Mouse (Mus musculus) erythroblast, embryonic 14.5 days (primary cell): ENCODE data around the gene Tepp. TPM values are rescaled to one million over a fixed set of nuclear protein-coding genes. Genes with fewer than 3 reads are reported as not detected.

Experiments
- H3K27me3 ChIP-seq: 2 replicates; pipeline ENCODE4 v1.6.1; 2012; ENCODE audit warnings: inconsistent platforms; ENCODE audit not compliant: control insufficient read depth
- H3K36me3 ChIP-seq: 2 replicates; pipeline ENCODE4 v1.6.1; 2012; ENCODE audit warnings: mild to moderate bottlenecking, inconsistent platforms; ENCODE audit not compliant: control insufficient read depth
- H3K4me1 ChIP-seq: 2 replicates; pipeline ENCODE4 v1.6.1; 2012; ENCODE audit warnings: inconsistent platforms; ENCODE audit not compliant: control insufficient read depth
- H3K4me3 ChIP-seq: replicated peaks from 2 replicates; pipeline ENCODE3; 2012; ENCODE audit warnings: moderate library complexity, mild to moderate bottlenecking, inconsistent platforms
- H3K9me3 ChIP-seq: 2 replicates; pipeline ENCODE4 v1.6.1; 2012; ENCODE audit warnings: low read length, inconsistent platforms, mixed read lengths; ENCODE audit not compliant: control insufficient read depth
- GATA1 ChIP-seq: IDR thresholded peaks from 2 replicates; pipeline ENCODE4 v1.6.1; 2012; ENCODE audit warnings: low read length, inconsistent platforms, mixed read lengths
- TAL1 ChIP-seq: IDR thresholded peaks from 3 replicates; pipeline ENCODE4 v1.6.1; 2012; ENCODE audit warnings: low read length, inconsistent platforms, mixed read lengths
- polyA plus RNA-seq: library from polyadenylated mRNA; stranded (reverse); fragments of >175 nt; gene quantifications from 2 replicates; pipeline ENCODE4 v1.2.3, GENCODE M21; 2012

Gene Tepp
- polyA plus RNA-seq, 1 experiment = not detected

- Histone ChIP-seq H3K9me3 (0 out of 2 replicates have a peak, but pooled peaks cover 3% of the 10 kb centered on the region), H3K4me3 (no peak overlapping the region), H3K27me3 (no peaks in the 10 kb centered on the region), H3K36me3 (no peaks in the 10 kb centered on the region; the same call in 1 of the 2 replicates), H3K4me1 (peaks cover under 1% of the 10 kb centered on the region; the same call in 1 of the 2 replicates)
- no peak for TF ChIP-seq GATA1
- no peak for TF ChIP-seq TAL1
Observed at GRCm38 (mm10) chr8:95374429-95374828, 64.1 kb downstream of the Tepp start.

GRCm38 (mm10) chr8:95375374-95375930, 65.1 kb downstream of the Tepp start:
- no peaks in the 10 kb centered on the region; the same call in 1 of the 2 replicates for H3K36me3 ChIP-seq
- no peaks in the 10 kb centered on the region for H3K27me3 ChIP-seq
- TF ChIP-seq TAL1 (no peak), GATA1 (no peak)
- H3K4me3 ChIP-seq = no peak overlapping the region
- no peaks in the 10 kb centered on the region for H3K4me1 ChIP-seq
- 0 out of 2 replicates have a peak, but pooled peaks cover 3% of the 10 kb centered on the region for H3K9me3 ChIP-seq

Other genes with a start within 250 kb of the Tepp start
- 2.6 and 3.9 TPM in 2 replicates for gene Katnb1, start 229.4 kb upstream of the Tepp start, polyA plus RNA-seq
- gene Kifc3, start 107.8 kb upstream of the Tepp start, polyA plus RNA-seq = 0.03 and 0.04 TPM in 2 replicates
- gene Cngb1, start 4.0 kb upstream of the Tepp start, polyA plus RNA-seq = not detected in 2 replicates
- 0.08 and 0.09 TPM in 2 replicates for gene Zfp319, start 21.4 kb downstream of the Tepp start, polyA plus RNA-seq
- 0.40 and 0.78 TPM in 2 replicates for gene Usb1, start 21.7 kb downstream of the Tepp start, polyA plus RNA-seq
- gene Mmp15, start 41.7 kb downstream of the Tepp start, polyA plus RNA-seq = 0.01 and 0.02 TPM in 2 replicates
- 1.1 and 1.5 TPM in 2 replicates for gene Cfap20, start 124.3 kb downstream of the Tepp start, polyA plus RNA-seq
- gene Csnk2a2, start 179.5 kb downstream of the Tepp start, polyA plus RNA-seq = 0.80 and 0.85 TPM in 2 replicates
- not detected in 2 replicates for gene Ccdc113, start 223.5 kb downstream of the Tepp start, polyA plus RNA-seq